Mouse (Mus musculus): ENCODE results near the gene Olfr1225.
"Not testable (repeated sequence)": the region's sequence is repeated elsewhere in the genome, so short reads cannot be mapped to it uniquely, and the experiment has no call there.

Olfr1225 gene

DNA sequence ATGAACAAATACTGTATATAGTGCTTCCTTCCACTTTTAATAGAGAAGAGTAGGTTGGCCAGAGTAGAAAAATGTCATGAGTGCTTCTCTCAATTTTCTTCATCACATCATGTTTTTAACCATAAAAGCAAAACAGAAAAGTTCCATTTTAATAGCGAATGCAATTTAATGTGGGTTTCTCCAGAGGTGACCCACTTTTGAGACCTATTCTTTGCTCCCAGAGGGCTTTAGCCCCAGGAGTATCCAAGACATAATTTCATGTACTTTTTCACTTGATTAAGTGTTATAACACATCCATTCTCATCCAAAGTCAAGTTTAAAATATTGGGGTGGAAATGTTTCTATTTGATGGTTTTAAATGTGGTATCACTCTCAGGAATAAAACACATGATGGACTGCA is at the start of gene Olfr1225:
Gene Olfr1225, minus strand, starts transcription at position 101 of the 400 bp plus-strand sequence.
- no peak for DNase-seq (ENCODE audit: low read depth)

GRCm38 (mm10) chr2:89199948-89200347 is 25.5 kb upstream of the Olfr1225 start, which contains the start of gene Olfr1226:
Gene Olfr1226, minus strand, starts transcription at chr2:89200048.
- no peak for DNase-seq (ENCODE audit: low read depth)

DNA sequence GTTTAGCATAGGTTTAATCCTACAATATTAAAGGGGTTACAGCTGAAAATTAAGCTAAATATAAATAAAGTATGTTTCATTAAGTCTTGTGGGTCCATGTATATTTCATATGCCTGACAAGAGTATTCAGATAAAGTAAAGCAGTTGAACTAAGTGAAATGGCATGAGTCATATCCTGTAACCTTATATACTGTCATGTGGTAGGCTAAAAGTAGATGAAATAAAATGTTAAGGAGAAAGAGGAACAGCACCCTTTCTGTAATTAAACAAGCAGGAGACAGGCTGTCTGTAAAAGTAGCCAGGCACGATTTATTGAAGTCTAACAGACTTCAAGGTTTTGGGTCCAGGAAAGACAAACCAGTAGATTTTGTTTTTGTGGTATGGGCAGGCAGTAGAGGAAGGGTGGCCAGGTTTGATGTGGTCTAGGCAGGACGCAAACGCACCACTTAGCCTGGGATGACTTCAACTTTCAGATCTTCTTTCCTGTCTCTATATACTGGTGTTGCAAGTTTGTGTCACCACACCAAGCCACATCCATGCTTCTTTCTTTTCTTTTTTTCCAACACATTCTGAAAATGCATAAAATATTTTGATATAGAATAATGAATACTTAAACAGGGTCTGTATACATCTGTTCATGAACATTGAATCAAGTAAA is 22.0 kb upstream of the Olfr1225 start:
- no peak for DNase-seq (ENCODE audit: low read depth)

- not testable (repeated sequence) for DNase-seq (ENCODE audit: low read depth)
Measured at GRCm38 (mm10) chr2:89164711-89165110, 9.8 kb downstream of the Olfr1225 start.

- DNase-seq (ENCODE audit: low read depth) = not testable (repeated sequence)
Measured at GRCm38 (mm10) chr2:89163991-89164390, 10.5 kb downstream of the Olfr1225 start, which contains the start of gene Olfr1224-ps1. Gene Olfr1224-ps1, minus strand, starts transcription at chr2:89164091.

DNA sequence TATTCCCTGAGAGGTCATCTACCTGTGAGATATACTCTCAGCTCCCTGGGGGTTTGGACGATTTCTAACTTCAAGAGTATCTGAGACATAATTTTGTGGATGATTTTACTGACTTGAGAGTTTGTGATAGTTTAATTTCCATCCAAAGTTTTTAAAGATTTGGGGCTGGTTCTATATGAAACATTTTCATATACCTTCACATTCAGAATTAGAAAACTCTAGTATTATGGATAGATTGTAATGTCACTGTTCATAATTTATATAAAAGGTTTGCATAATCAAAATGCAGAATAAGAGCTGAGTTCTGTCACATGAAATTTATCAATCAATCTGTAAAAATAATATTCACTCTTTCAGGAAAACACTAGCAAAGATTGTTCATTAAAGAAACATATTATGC is 23.0 kb downstream of the Olfr1225 start, which contains the start of gene Olfr1223:
Gene Olfr1223, minus strand, starts transcription at position 101 of the 400 bp plus-strand sequence.
- no peak for DNase-seq (ENCODE audit: low read depth)

- no peak for DNase-seq (ENCODE audit: low read depth)
Measured at GRCm38 (mm10) chr2:89132954-89133353, 41.5 kb downstream of the Olfr1225 start, which contains the start of gene Olfr1222. Gene Olfr1222, minus strand, starts transcription at chr2:89133054.

Measured in induced T-regulatory cell, adult 2 months (primary cell).